Mouse (Mus musculus): ENCODE data around the gene Glrx3.

DNA sequence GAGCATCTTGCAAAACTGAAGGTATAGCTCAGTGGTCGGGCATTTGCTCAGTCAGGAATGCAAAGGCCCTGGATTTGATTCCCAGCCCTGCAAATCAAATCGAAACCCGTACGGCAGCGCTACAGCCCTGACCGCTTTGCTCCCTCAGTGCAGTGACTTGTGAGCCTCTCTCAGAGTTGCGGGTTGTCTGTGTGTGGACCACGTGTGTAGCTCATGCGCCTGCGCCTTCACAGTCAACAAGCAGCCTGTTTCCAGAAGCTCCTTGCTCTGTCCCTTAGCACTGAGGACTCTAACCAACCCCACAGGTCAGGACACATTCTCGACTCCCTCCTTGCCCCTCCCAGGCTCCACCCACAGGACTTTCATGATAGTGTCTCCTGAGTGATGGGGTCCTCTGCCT lies 46.6 kb downstream of the Glrx3 start:
- no peak for TF ChIP-seq POLR2A (IDR thresholded peaks at IDR 0.05; ENCODE audit: insufficient read length, low read depth)
- no peak for TF ChIP-seq POLR2AphosphoS2 (IDR thresholded peaks at IDR 0.05; ENCODE audit: insufficient read length, low read depth)
- no peak for TF ChIP-seq MAX (IDR thresholded peaks at IDR 0.05; ENCODE audit: low read depth)
- TF ChIP-seq TCF12 (IDR thresholded peaks at IDR 0.05; ENCODE audit: insufficient read depth, poor library complexity, severe bottlenecking), result no peak
- TF ChIP-seq E2F4 (IDR thresholded peaks at IDR 0.05; ENCODE audit: insufficient read depth), result no peak
- TF ChIP-seq TCF3 (IDR thresholded peaks at IDR 0.05; ENCODE audit: insufficient read length, low read depth), result no peak
